Mouse (Mus musculus) activated CD4-positive, CD25-positive, alpha-beta regulatory T cell (primary cell): Measurements from ENCODE around the gene Ola1. TPM values are rescaled to one million over a fixed set of nuclear protein-coding genes. Genes with fewer than 3 reads are reported as not detected.

ENCODE experiments used
- polyA plus RNA-seq, 2 experiments: library from polyadenylated mRNA; unstranded; fragments of 100-300 nt; shearing (Covaris generic); gene quantifications; one replicate each; pipeline ENCODE4 v1.2.1; 2017

The Ola1 gene
- polyA plus RNA-seq = 10 to 100 TPM; 63.5 to 86.0 TPM

DNA sequence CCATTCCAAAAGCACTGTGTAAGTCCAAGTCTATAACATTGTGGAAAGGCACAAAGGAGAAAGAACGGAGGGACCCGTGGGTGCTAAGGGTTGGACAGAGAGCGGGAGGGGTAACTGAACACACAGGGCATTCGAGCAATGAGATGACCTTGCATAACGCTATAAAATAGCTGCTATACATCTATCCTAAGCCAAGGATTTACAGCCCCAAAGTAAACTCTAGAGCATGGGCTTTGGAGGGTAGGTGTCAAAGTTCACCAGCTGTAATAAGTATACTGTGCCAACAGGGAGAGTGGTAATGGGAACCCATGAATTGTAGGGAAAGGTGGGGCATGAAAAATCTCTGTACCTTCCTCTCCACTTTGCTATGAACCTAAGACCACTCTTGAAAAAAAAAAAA, at the start of gene Ola1:
Ola1 (minus strand) TSS at position 12 of the 400 bp plus-strand sequence.

Other genes with a start within 250 kb of the Ola1 start
- gene Sp3, start 238.5 kb downstream of the Ola1 start, polyA plus RNA-seq = 100 to 1,000 TPM; 112 to 148 TPM
- not detected for gene Gm11084, start 232.2 kb downstream of the Ola1 start, polyA plus RNA-seq
- not detected for gene Sp9, start 53.0 kb upstream of the Ola1 start, polyA plus RNA-seq
- 10 to 100 TPM in 1 of 2 experiments, 1 to 10 TPM in 1; 5.4 to 11.4 TPM for gene Scrn3, start 93.7 kb upstream of the Ola1 start, polyA plus RNA-seq
- 10 to 100 TPM; 28.0 to 33.6 TPM for gene Cir1, start 93.8 kb upstream of the Ola1 start, polyA plus RNA-seq
- gene Gpr155, start 167.6 kb upstream of the Ola1 start, polyA plus RNA-seq = 10 to 100 TPM; 14.0 to 34.3 TPM